Mouse (Mus musculus): ENCODE results near the gene Wars. TPM values are rescaled to one million over a fixed set of nuclear protein-coding genes. Genes with fewer than 3 reads are reported as not detected.

Gene Wars
- polyA plus RNA-seq (2015; fragmentation: Nextera tagmentation; extraction: Ambion mirVana): 80.8 and 84.0 TPM in 2 replicates

DNA sequence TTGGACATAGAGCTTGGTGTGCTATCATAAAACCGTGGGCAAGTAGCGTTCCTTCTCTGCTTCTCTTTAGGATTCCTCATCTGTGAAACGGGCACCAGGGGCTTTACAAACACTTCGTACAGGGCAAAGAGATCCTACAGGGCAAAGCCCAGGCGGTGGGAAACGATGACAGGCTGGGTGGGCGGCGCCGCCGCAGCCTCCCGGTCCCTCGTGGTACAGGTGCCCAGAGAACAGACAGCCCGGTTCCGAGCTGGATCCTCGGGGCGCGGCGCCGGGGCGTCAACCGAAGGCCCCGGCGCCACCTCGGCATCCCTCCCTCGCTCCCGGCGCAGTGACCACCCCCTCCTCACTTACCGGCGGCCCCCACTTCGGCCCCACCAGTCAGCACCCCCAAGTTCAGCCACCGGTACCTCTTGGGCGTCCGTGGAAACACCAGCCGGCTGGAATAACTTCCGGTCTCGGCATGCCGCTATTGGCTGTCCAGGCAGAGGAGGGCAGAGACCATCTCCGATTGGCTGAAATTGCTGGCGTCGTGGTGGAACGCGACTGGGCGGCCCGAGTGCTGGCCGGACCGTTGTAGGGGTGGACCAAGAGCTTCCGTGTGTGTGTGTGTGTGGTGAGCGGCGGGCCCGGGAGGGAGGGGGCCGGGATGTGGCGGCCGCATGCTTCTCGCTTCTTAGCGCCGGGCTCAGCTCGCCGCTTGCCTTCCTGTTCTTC is at the start of gene Wars:
TSS of gene Wars (minus strand) at position 460 of the 717 bp plus-strand sequence.
- H3K4me2 ChIP-seq: peak within 1 kb of the TSS; percentile 84
- peak; percentile 100 for ATAC-seq (ENCODE audit: borderline replicate concordance, extremely low read depth, low FRiP score, low TSS enrichment)
- no peaks in the 10 kb centered on the region for H3K36me3 ChIP-seq
- peak within 1 kb of the TSS; percentile 73 for H3K9ac ChIP-seq
- H3K27me3 ChIP-seq: no peaks in the 10 kb centered on the region
- H3K27ac ChIP-seq: no peak within 1 kb of the TSS; the same call in 1 of the 2 replicates
- no peaks in the 10 kb centered on the region for H3K9me3 ChIP-seq
- peaks cover 18% of the 10 kb centered on the region for H3K4me1 ChIP-seq
- H3K4me3 ChIP-seq: peak within 1 kb of the TSS; percentile 95
- 2% methylated on average over 58 of the region's 58 CpGs for WGBS

DNA sequence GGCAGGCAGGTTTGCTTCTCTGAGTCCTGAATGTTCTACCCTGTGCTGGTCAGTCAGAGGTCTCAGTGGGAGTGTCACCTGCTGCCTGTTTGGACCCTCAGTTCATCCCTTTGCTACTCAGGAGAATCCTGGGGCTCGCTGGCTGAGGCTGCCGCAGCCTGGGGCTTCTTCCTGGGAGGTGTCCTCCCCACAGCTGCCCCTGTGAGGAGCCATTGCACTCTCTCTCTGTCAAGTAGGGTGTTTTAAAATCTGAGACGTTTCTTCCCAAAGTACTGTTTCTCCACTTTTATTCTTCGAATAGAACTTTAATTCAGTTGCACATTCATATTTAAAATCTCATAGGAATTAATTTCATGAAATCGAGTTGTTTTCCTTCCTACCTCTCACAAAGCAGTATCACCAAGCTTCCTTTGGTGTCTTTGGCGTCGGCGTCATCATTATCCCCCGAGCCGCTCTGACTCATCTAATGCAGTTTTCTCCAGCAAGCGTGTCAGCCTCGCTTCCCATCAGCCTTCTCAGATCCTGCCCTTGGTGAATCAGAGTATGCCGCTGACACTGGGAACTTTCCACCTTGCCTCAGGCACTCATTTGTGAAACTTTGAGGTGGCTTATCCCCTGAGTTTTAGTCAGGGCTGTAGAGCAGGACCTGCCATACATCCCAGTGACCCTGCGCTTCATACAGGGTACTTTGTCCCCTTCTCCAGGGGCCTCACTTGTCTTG is 48.4 kb upstream of the Wars start:
- Histone ChIP-seq H3K4me2 (no peak overlapping the region), H3K27ac (no peak overlapping the region), H3K36me3 (no peaks in the 10 kb centered on the region), H3K27me3 (no peaks in the 10 kb centered on the region), H3K9ac (no peak overlapping the region), H3K9me3 (no peaks in the 10 kb centered on the region), H3K4me1 (no peaks in the 10 kb centered on the region), H3K4me3 (no peak overlapping the region)
- ATAC-seq (ENCODE audit: borderline replicate concordance, extremely low read depth, low FRiP score, low TSS enrichment): no peak
- WGBS: 81% methylated on average over 14 of the region's 14 CpGs

DNA sequence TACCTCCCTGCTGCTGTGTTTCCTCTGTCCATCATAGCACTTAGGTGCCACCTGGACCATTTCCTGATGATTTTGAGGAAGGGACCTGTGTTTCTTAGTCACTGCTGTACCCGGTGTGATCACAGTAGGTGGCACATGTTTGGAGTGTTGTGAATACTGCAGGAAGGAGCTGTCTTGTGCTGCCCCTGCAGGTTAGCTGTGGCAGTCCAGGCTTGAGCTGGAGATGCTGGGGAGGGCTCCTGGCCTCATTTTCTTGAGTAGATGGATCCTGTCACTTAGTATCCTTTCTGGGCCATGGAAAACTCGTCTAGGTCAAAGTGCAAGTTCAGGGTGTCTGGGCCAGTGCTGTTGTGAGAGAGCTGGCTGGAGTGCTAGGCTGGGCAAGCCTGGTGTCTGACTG is 47.3 kb upstream of the Wars start:
- ATAC-seq (ENCODE audit: borderline replicate concordance, extremely low read depth, low FRiP score, low TSS enrichment): no peak
- Histone ChIP-seq H3K9me3 (no peaks in the 10 kb centered on the region), H3K27ac (no peak overlapping the region), H3K9ac (no peak overlapping the region), H3K4me2 (no peak overlapping the region), H3K27me3 (no peaks in the 10 kb centered on the region), H3K4me3 (no peak overlapping the region), H3K4me1 (no peaks in the 10 kb centered on the region), H3K36me3 (no peaks in the 10 kb centered on the region)
- 43% methylated on average over 2 of the region's 2 CpGs for WGBS

DNA sequence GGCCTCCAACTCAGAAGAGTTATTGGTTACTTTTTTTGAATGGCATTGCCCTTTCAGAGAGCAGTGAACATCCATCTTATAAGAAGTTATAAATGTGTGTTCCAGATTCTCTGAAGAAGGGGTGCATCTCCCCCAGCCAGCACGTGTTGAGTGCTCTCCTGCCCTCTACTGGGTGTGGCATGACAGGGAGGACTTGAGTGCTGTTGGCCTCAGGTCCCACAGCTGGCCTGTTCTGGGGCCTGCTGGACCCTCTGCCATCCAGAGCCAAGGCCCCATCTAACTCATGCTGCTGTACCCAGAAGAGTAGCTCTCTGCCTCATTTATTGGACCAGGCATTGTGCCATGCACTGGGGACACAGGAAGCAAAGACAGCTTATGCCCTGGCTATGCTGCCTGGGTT is 46.3 kb upstream of the Wars start:
- Histone ChIP-seq H3K36me3 (no peaks in the 10 kb centered on the region), H3K4me2 (no peak overlapping the region), H3K27me3 (no peaks in the 10 kb centered on the region), H3K4me3 (no peak overlapping the region), H3K4me1 (no peaks in the 10 kb centered on the region), H3K27ac (no peak overlapping the region), H3K9ac (no peak overlapping the region), H3K9me3 (no peaks in the 10 kb centered on the region)
- WGBS: 45% methylated on average over 1 of the region's 1 CpGs
- no peak for ATAC-seq (ENCODE audit: borderline replicate concordance, extremely low read depth, low FRiP score, low TSS enrichment)

DNA sequence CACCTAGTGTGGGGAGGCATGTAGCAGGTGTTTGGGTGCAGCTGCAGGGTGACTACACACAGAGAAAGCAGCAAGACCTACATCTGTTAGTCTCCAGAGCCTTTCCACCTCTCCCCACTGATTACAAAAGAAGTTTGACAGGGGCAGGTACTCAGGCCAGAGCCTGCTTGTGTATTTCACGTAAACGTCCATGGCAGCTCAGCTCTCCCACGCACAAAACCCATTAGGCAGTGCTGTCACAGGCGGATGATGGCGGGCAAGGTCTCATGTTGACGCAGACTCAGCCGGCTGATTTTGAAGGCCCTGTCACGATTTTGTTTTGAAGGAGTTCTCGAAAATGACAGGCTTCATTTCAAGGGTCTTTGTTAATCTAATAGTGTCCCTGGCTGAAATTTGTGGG is 45.3 kb upstream of the Wars start:
- WGBS: 63% methylated on average over 9 of the region's 9 CpGs
- no peaks in the 10 kb centered on the region for H3K4me1 ChIP-seq
- H3K27ac ChIP-seq: no peak overlapping the region
- no peaks in the 10 kb centered on the region for H3K36me3 ChIP-seq
- no peak overlapping the region for H3K4me2 ChIP-seq
- no peak overlapping the region for H3K9ac ChIP-seq
- H3K4me3 ChIP-seq: no peak overlapping the region
- no peaks in the 10 kb centered on the region for H3K9me3 ChIP-seq
- ATAC-seq (ENCODE audit: borderline replicate concordance, extremely low read depth, low FRiP score, low TSS enrichment): no peak
- H3K27me3 ChIP-seq: no peaks in the 10 kb centered on the region

DNA sequence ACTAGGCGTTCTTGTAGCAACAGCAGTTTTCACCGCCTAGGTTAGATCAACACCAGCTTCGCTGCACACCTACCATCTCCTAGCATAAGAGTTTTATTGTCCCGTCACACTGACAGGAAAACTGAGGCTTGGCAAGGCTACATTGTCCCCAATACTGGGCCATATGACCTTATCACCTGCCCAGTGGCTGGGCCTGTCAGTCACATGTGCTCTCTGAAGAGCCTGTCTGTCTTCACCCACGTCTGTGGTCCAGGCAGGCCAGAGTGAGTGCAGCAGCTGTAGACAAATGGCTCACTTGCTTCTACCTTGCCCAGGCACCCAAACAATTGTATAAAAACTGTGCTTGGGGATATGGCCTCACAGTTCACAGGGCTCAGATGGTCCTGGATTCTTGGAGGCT is 44.9 kb upstream of the Wars start:
- no peaks in the 10 kb centered on the region for H3K4me1 ChIP-seq
- 74% methylated on average over 5 of the region's 5 CpGs for WGBS
- no peak overlapping the region for H3K4me3 ChIP-seq
- no peaks in the 10 kb centered on the region for H3K27me3 ChIP-seq
- no peak overlapping the region for H3K9ac ChIP-seq
- H3K27ac ChIP-seq: no peak overlapping the region
- no peaks in the 10 kb centered on the region for H3K9me3 ChIP-seq
- ATAC-seq (ENCODE audit: borderline replicate concordance, extremely low read depth, low FRiP score, low TSS enrichment): no peak
- no peak overlapping the region for H3K4me2 ChIP-seq
- H3K36me3 ChIP-seq: no peaks in the 10 kb centered on the region

DNA sequence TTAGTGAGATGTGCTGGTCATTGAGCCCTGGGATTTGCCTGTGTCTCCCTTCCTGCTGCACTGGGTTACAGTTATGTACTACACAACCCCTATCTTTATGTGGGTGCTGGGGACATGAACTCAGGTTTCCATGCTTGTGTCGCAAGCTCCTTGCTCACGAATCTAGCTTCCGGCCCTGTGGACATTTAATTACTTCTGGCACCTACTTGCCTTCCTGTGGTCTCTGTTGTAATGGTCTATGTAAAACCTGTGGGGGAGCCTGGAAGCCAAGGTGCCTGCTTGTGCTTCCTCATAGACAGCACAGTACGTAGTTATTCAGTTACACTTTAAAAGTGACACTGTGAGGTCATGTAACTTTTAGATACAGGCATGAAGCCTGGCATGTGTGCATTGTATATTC is 43.5 kb upstream of the Wars start:
- 74% methylated on average over 4 of the region's 4 CpGs for WGBS
- Histone ChIP-seq H3K9ac (no peak overlapping the region), H3K4me3 (no peak overlapping the region), H3K4me2 (no peak overlapping the region), H3K27me3 (no peaks in the 10 kb centered on the region), H3K4me1 (no peaks in the 10 kb centered on the region), H3K9me3 (no peaks in the 10 kb centered on the region), H3K36me3 (no peaks in the 10 kb centered on the region), H3K27ac (no peak overlapping the region)
- ATAC-seq (ENCODE audit: borderline replicate concordance, extremely low read depth, low FRiP score, low TSS enrichment): no peak

DNA sequence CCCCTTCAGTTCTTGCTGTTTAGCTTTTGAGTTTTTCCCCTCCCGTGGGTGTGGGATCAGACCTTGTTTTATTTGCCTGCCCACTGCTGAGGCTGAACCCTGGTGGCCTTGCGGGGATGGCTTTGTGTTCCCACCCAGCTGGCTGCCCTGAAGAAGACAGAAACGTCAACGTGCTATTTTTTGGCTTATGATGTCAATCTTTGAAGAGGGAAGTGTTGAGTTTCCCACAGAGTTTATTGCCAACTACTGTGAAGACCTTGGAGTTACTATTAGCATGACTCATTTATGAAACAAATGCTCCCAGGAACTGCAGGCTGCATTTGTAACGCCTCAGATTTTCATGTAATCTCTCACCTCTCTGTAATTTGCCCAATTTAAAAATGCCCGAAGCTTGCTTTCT is 42.9 kb upstream of the Wars start:
- Histone ChIP-seq H3K27me3 (no peaks in the 10 kb centered on the region), H3K36me3 (no peaks in the 10 kb centered on the region), H3K4me1 (no peaks in the 10 kb centered on the region), H3K27ac (no peak overlapping the region), H3K9ac (no peak overlapping the region), H3K4me3 (no peak overlapping the region), H3K9me3 (no peaks in the 10 kb centered on the region), H3K4me2 (no peak overlapping the region)
- ATAC-seq (ENCODE audit: borderline replicate concordance, extremely low read depth, low FRiP score, low TSS enrichment): no peak
- 52% methylated on average over 6 of the region's 6 CpGs for WGBS

DNA sequence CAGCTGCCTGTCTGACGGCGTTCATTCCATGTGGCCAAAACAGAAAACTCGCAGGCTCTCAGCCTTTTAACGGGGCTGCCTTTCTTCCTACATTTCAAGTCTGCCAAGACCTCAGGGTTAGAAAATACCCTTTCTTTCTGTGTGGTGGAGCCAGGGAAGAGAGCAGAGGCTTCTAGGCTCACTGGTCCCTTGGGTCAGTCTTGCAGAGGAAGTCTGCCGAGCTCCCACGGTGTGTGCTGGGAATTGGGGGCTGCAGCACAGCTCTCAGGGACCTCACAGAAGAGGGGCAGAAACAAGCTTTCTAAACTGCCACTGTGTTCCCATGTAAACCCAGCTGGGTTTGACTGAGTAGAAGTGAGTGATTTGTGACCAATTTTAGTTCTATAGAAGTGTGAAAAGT is 40.3 kb upstream of the Wars start:
- H3K27ac ChIP-seq: peak overlapping the region; percentile 31; the same call in 1 of the 2 replicates
- H3K4me2 ChIP-seq: no peak overlapping the region

DNA sequence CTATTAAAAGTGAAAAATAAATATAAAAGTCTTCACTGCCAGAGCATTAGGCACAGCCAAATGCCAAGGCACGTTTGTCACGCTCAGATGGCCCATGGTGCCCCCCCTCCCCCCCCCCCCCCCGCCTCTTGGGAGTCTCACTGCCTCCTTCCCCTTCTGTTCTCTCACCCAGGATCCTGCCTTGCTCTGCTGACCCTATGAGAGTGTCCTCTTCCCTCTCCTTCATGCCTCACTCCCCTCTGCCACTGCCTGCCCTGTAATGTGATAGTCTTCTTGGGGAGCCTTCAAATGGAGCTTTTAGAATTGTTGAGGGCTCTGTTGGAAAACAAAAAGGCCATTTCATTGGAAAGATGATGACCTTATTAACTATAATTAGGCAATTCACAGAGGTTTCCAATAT is 38.1 kb upstream of the Wars start:
- no peak overlapping the region for H3K9ac ChIP-seq
- 40% methylated on average over 3 of the region's 3 CpGs for WGBS
- H3K9me3 ChIP-seq: no peaks in the 10 kb centered on the region
- no peaks in the 10 kb centered on the region for H3K36me3 ChIP-seq
- H3K27me3 ChIP-seq: no peaks in the 10 kb centered on the region
- H3K4me1 ChIP-seq: 0 out of 2 replicates have a peak, but pooled peaks cover 5% of the 10 kb centered on the region
- no peak for ATAC-seq (ENCODE audit: borderline replicate concordance, extremely low read depth, low FRiP score, low TSS enrichment)
- no peak overlapping the region for H3K4me3 ChIP-seq
- H3K4me2 ChIP-seq: no peak overlapping the region
- no peak overlapping the region for H3K27ac ChIP-seq

More for the DNA sequence above, 40.3 kb upstream of the Wars start:
- ATAC-seq (ENCODE audit: borderline replicate concordance, extremely low read depth, low FRiP score, low TSS enrichment): no peak
- no peaks in the 10 kb centered on the region for H3K9me3 ChIP-seq
- H3K9ac ChIP-seq: no peak overlapping the region
- 0 out of 2 replicates have a peak, but pooled peaks cover 5% of the 10 kb centered on the region for H3K4me1 ChIP-seq
- 75% methylated on average over 6 of the region's 6 CpGs for WGBS
- H3K27me3 ChIP-seq: no peaks in the 10 kb centered on the region
- no peaks in the 10 kb centered on the region for H3K36me3 ChIP-seq
- no peak overlapping the region for H3K4me3 ChIP-seq

DNA sequence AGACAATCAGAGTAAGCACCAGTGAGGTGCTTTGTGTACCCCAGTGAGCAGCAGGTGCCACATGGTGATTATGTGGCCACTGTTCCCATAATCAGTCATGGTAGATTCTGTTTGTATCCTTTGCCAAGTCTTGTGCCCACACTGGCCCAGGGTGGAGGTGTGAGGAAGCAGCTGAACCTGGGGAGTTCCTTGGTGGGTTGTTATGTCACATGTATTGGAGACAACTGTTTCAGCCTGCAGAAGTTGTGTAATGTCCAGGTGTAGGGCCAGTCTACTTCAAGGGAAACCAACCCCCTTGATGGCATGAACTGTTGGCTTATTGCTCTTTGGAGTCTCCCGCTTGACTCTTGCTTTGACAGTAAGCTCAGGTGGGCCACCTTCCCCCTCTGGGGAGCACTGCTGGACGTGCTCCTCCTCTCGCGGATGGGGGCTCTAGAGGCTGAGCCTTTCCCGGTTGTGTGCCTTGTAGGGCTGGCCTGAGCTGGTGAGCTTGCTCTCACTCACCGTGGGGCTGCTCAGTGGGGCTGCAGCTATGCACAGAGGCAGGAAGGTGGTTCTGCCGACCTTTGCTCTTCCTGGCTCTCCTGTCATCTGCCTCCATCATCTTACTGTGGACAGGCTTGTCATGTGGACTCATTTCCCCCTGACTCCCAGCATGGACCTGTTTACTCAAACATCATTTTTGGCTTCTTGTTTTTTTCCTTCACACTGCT is 37.5 kb upstream of the Wars start:
- Histone ChIP-seq H3K27ac (no peak overlapping the region), H3K36me3 (no peaks in the 10 kb centered on the region), H3K27me3 (no peaks in the 10 kb centered on the region), H3K4me3 (no peak overlapping the region), H3K9me3 (no peaks in the 10 kb centered on the region), H3K4me1 (0 out of 2 replicates have a peak, but pooled peaks cover 5% of the 10 kb centered on the region), H3K4me2 (no peak overlapping the region), H3K9ac (no peak overlapping the region)
- no peak for ATAC-seq (ENCODE audit: borderline replicate concordance, extremely low read depth, low FRiP score, low TSS enrichment)
- 62% methylated on average over 7 of the region's 7 CpGs for WGBS

DNA sequence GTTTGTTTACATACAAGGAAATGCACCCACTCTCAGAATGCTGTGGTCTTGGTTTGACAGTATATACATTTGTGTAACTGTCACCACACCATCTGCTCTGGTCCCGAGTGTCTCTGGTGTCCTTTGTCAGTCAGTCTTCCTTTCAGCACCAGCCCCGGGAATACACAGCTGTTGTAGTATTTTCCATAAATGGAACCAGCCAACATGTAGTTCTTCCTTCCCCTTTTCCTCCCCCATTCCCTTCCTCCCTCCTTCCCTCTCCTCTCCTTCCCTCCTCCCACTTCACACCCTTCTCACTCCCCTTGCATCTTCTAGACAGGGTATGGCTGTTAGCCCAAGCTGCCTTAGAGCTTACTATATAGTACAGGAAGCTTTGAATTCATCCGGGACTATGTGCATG is 35.5 kb upstream of the Wars start:
- peak overlapping the region; percentile 63; the same call in 1 of the 2 replicates for H3K27ac ChIP-seq
- H3K4me2 ChIP-seq: no peak overlapping the region
- 0 out of 2 replicates have a peak, but pooled peaks cover 5% of the 10 kb centered on the region for H3K4me1 ChIP-seq
- no peak overlapping the region for H3K4me3 ChIP-seq
- 52% methylated on average over 3 of the region's 3 CpGs for WGBS
- H3K36me3 ChIP-seq: no peaks in the 10 kb centered on the region
- no peaks in the 10 kb centered on the region for H3K27me3 ChIP-seq
- H3K9ac ChIP-seq: no peak overlapping the region
- ATAC-seq (ENCODE audit: borderline replicate concordance, extremely low read depth, low FRiP score, low TSS enrichment): peak; percentile 66
- no peaks in the 10 kb centered on the region for H3K9me3 ChIP-seq

Measured in lung, embryonic 15.5 days (tissue).